In the genomic region with DNA sequence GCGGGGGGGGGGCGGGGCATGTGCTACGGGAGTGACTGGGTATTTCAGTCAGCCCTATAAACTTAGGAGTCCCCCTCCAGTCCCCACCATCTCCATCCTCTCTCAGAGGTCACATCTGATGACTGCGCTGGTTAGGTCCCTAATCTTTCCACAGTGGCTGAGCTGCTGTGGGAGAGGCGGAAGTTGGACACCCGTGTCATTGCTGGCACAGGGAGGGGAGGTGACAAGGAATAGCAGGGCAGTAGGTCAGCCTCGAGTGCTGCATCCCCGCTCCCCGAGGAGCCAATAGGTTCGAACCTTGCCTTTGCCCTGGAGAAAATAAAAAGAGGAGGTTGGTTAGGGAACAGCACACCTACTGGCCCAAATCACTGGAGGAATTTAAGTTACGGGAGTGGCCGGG, we compare ENCODE assay signal across 10 mouse cellular contexts. TPM values are rescaled to one million over a fixed set of nuclear protein-coding genes. Genes with fewer than 3 reads are reported as not detected.
DNase-seq lines count a peak whose midpoint lies in the region; ATAC-seq and TF ChIP-seq lines count a peak whose summit lies in the region.
"Had no signal": no experiment of that assay in that cellular context is flagged by ENCODE, and none has a peak within 500 bp of the region (broad histone marks: within the 10 kb centered on the region; RNA-seq: fewer than 3 reads in every experiment).

No protein-coding gene starts in this region.

- peak overlapping the region; percentile 50 for H3K4me2 ChIP-seq in lung, embryonic 14.5 days
- peak overlapping the region; percentile 30 for H3K4me2 ChIP-seq in embryonic facial prominence, embryonic 13.5 days
- H3K4me2 ChIP-seq in liver, embryonic 15.5 days, result peak overlapping the region; percentile 42

- H3K36me3 ChIP-seq in heart, embryonic 10.5 days, result peaks cover 4% of the 10 kb centered on the region; the same call in 1 of the 2 replicates
- H3K36me3 ChIP-seq in lung, embryonic 14.5 days (ENCODE audit: insufficient read depth), result no peaks in the 10 kb centered on the region
- H3K36me3 ChIP-seq in embryonic facial prominence, embryonic 13.5 days, result no peaks in the 10 kb centered on the region
- no peaks in the 10 kb centered on the region for H3K36me3 ChIP-seq in liver, embryonic 15.5 days (replicated peaks)

- 22% methylated on average over 12 of the region's 12 CpGs for WGBS in heart, embryonic 10.5 days
- WGBS in lung, embryonic 14.5 days, result 17% methylated on average over 12 of the region's 12 CpGs
- WGBS in lung, adult 2 months, result 37% methylated on average over 12 of the region's 12 CpGs
- 31% methylated on average over 12 of the region's 12 CpGs for WGBS in embryonic facial prominence, embryonic 13.5 days
- 31% methylated on average over 12 of the region's 12 CpGs for WGBS in liver, embryonic 15.5 days (ENCODE audit: insufficient replicate concordance)

- H3K27ac ChIP-seq in heart, embryonic 10.5 days, result peak overlapping the region; percentile 77
- peak overlapping the region; percentile 65; the same call in 1 of the 2 replicates for H3K27ac ChIP-seq in lung, embryonic 14.5 days (ENCODE audit: low read depth)
- no peak overlapping the region for H3K27ac ChIP-seq in embryonic facial prominence, embryonic 13.5 days
- H3K27ac ChIP-seq in liver, embryonic 15.5 days (replicated peaks), result no peak overlapping the region

- H3K4me3 ChIP-seq in heart, embryonic 10.5 days, result peak overlapping the region; percentile 40
- H3K4me3 ChIP-seq in lung, embryonic 14.5 days (ENCODE audit: low read depth, low read length), result peak overlapping the region; percentile 14
- H3K4me3 ChIP-seq in lung, adult 2 months (replicated peaks; ENCODE audit: extremely low read depth, low read depth, low read length), result no peak overlapping the region
- peak overlapping the region; percentile 1; the same call in 1 of the 2 replicates for H3K4me3 ChIP-seq in embryonic facial prominence, embryonic 13.5 days
- peak overlapping the region; percentile 21; the same call in 1 of the 2 replicates for H3K4me3 ChIP-seq in liver, embryonic 15.5 days (replicated peaks)

- TF ChIP-seq CTCF in lung, embryonic 14.5 days (IDR thresholded peaks at IDR 0.05; ENCODE audit: low read depth), result no peak
- no peak for TF ChIP-seq CTCF in lung, adult 2 months (IDR thresholded peaks at IDR 0.05; ENCODE audit: insufficient read depth, low read length)

- no peak for TF ChIP-seq POLR2A in lung, adult 2 months (IDR thresholded peaks at IDR 0.05; ENCODE audit: borderline replicate concordance, extremely low read depth, low read depth, low read length)

- peaks cover 32% of the 10 kb centered on the region for H3K4me1 ChIP-seq in heart, embryonic 10.5 days
- H3K4me1 ChIP-seq in lung, embryonic 14.5 days (ENCODE audit: insufficient read depth), result 0 out of 2 replicates have a peak, but pooled peaks cover under 1% of the 10 kb centered on the region
- peaks cover 8% of the 10 kb centered on the region; the same call in 1 of the 2 replicates for H3K4me1 ChIP-seq in lung, adult 2 months (ENCODE audit: control insufficient read depth, insufficient read depth, low read length)
- H3K4me1 ChIP-seq in embryonic facial prominence, embryonic 13.5 days, result peaks cover 7% of the 10 kb centered on the region
- peaks cover 25% of the 10 kb centered on the region for H3K4me1 ChIP-seq in liver, embryonic 15.5 days (replicated peaks)

- no peaks in the 10 kb centered on the region for H3K27me3 ChIP-seq in heart, embryonic 10.5 days (ENCODE audit: insufficient read depth, poor library complexity, severe bottlenecking)
- H3K27me3 ChIP-seq in lung, embryonic 14.5 days (ENCODE audit: insufficient read depth, low read length), result no peaks in the 10 kb centered on the region
- H3K27me3 ChIP-seq in embryonic facial prominence, embryonic 13.5 days, result no peaks in the 10 kb centered on the region
- peaks cover 8% of the 10 kb centered on the region; the same call in 1 of the 2 replicates for H3K27me3 ChIP-seq in liver, embryonic 15.5 days

- intact Hi-C loops in heart, postnatal 14 days (cut with DNase I), result no loop called here

- no peak for DNase-seq in heart, embryonic 10.5 days (ENCODE audit: low spot score)
- no peak for DNase-seq in heart, postnatal 14 days
- no peak for DNase-seq in lung, embryonic 14.5 days
- no peak for DNase-seq in lung, adult 2 months
- no peak for DNase-seq in MN1 (ENCODE audit: low spot score)
- no peak for DNase-seq in gastrocnemius, postnatal 4 days (ENCODE audit: low spot score in 2 of 2)
- DNase-seq: cerebellum, adult 8-10 months had no signal

- no peak for ATAC-seq in lung, embryonic 14.5 days (ENCODE audit: insufficient read depth)
- ATAC-seq in embryonic facial prominence, embryonic 13.5 days (ENCODE audit: insufficient number of reproducible peaks, insufficient read depth, low FRiP score, low TSS enrichment, low read depth), result no peak
- no peak for ATAC-seq in liver, embryonic 15.5 days (ENCODE audit: insufficient read depth)
- ATAC-seq: activated CD4-positive, CD25-positive, alpha-beta regulatory T cell, adult 4 months had no signal

- H3K9ac ChIP-seq in lung, embryonic 14.5 days, result no peak overlapping the region
- 0 out of 2 replicates have a peak overlapping the region, but pooled peaks have one; percentile 2 for H3K9ac ChIP-seq in embryonic facial prominence, embryonic 13.5 days
- H3K9ac ChIP-seq in liver, embryonic 15.5 days, result no peak overlapping the region

- H3K9me3 ChIP-seq in heart, embryonic 10.5 days, result no peaks in the 10 kb centered on the region
- H3K9me3 ChIP-seq in lung, embryonic 14.5 days (ENCODE audit: low read depth, low read length), result no peaks in the 10 kb centered on the region
- H3K9me3 ChIP-seq in embryonic facial prominence, embryonic 13.5 days, result no peaks in the 10 kb centered on the region
- no peaks in the 10 kb centered on the region for H3K9me3 ChIP-seq in liver, embryonic 15.5 days (replicated peaks)

RNA-seq across cellular contexts. Expression of a gene that starts 14.8 kb away (rescaled TPM):
- polyA plus RNA-seq in heart, embryonic 10.5 days (2016; fragmentation: Nextera tagmentation; extraction: Ambion mirVana), result 7.1 and 8.7 TPM in 2 replicates
- total RNA-seq in heart, postnatal 14 days (2021), result 10 to 100 TPM; 25.8 to 33.1 TPM
- polyA plus RNA-seq in lung, embryonic 14.5 days (2014; fragmentation: Nextera tagmentation; extraction: Ambion mirVana), result 17.8 and 19.3 TPM in 2 replicates
- polyA plus RNA-seq in lung, adult 2 months (2012; rRNA removed), result 162 and 199 TPM in 2 replicates
- polyA plus RNA-seq in embryonic facial prominence, embryonic 13.5 days (2015; fragmentation: Nextera tagmentation; extraction: Ambion mirVana), result 2.8 and 5.0 TPM in 2 replicates
- 3.7 and 4.8 TPM in 2 replicates for polyA plus RNA-seq in liver, embryonic 15.5 days (2015; fragmentation: Nextera tagmentation; extraction: Ambion mirVana)
- 10 to 100 TPM; 25.9 to 26.4 TPM for total RNA-seq in gastrocnemius, postnatal 4 days (2021)
- polyA plus RNA-seq: activated CD4-positive, CD25-positive, alpha-beta regulatory T cell, adult 4 months had no signal

RNA-seq across cellular contexts. Expression of a gene that starts 17.5 kb away (rescaled TPM):
- polyA plus RNA-seq in heart, embryonic 10.5 days (2016; fragmentation: Nextera tagmentation; extraction: Ambion mirVana), result 31.0 and 36.7 TPM in 2 replicates
- total RNA-seq in heart, postnatal 14 days (2021), result 10 to 100 TPM; 26.4 to 27.2 TPM
- polyA plus RNA-seq in lung, embryonic 14.5 days (2014; fragmentation: Nextera tagmentation; extraction: Ambion mirVana), result 38.5 and 40.5 TPM in 2 replicates
- 24.6 and 28.4 TPM in 2 replicates for polyA plus RNA-seq in lung, adult 2 months (2012; rRNA removed)
- polyA plus RNA-seq in embryonic facial prominence, embryonic 13.5 days (2015; fragmentation: Nextera tagmentation; extraction: Ambion mirVana), result 31.0 and 31.1 TPM in 2 replicates
- polyA plus RNA-seq in liver, embryonic 15.5 days (2015; fragmentation: Nextera tagmentation; extraction: Ambion mirVana), result 9.2 and 9.9 TPM in 2 replicates
- 10 to 100 TPM; 31.8 to 32.0 TPM for total RNA-seq in gastrocnemius, postnatal 4 days (2021)

RNA-seq across cellular contexts. Expression of a gene that starts 25.1 kb away (rescaled TPM):
- polyA plus RNA-seq in heart, embryonic 10.5 days (2016; fragmentation: Nextera tagmentation; extraction: Ambion mirVana), result 149 and 215 TPM in 2 replicates
- 10 to 100 TPM; 35.3 to 39.2 TPM for total RNA-seq in heart, postnatal 14 days (2021)
- polyA plus RNA-seq in lung, embryonic 14.5 days (2014; fragmentation: Nextera tagmentation; extraction: Ambion mirVana), result 232 and 240 TPM in 2 replicates
- polyA plus RNA-seq in lung, adult 2 months (2012; rRNA removed), result 13.2 and 22.3 TPM in 2 replicates
- 265 and 286 TPM in 2 replicates for polyA plus RNA-seq in embryonic facial prominence, embryonic 13.5 days (2015; fragmentation: Nextera tagmentation; extraction: Ambion mirVana)
- 48.2 and 50.8 TPM in 2 replicates for polyA plus RNA-seq in liver, embryonic 15.5 days (2015; fragmentation: Nextera tagmentation; extraction: Ambion mirVana)
- total RNA-seq in gastrocnemius, postnatal 4 days (2021), result 10 to 100 TPM; 72.3 to 75.4 TPM

RNA-seq across cellular contexts. Expression of a gene that starts 40.0 kb away (rescaled TPM):
- 71.7 and 74.4 TPM in 2 replicates for polyA plus RNA-seq in heart, embryonic 10.5 days (2016; fragmentation: Nextera tagmentation; extraction: Ambion mirVana)
- 10 to 100 TPM; 51.3 to 52.6 TPM for total RNA-seq in heart, postnatal 14 days (2021)
- 68.0 and 74.7 TPM in 2 replicates for polyA plus RNA-seq in lung, embryonic 14.5 days (2014; fragmentation: Nextera tagmentation; extraction: Ambion mirVana)
- polyA plus RNA-seq in lung, adult 2 months (2012; rRNA removed), result 29.0 and 47.3 TPM in 2 replicates
- polyA plus RNA-seq in embryonic facial prominence, embryonic 13.5 days (2015; fragmentation: Nextera tagmentation; extraction: Ambion mirVana), result 85.5 and 100 TPM in 2 replicates
- 16.2 and 17.8 TPM in 2 replicates for polyA plus RNA-seq in liver, embryonic 15.5 days (2015; fragmentation: Nextera tagmentation; extraction: Ambion mirVana)
- total RNA-seq in gastrocnemius, postnatal 4 days (2021), result 10 to 100 TPM; 71.3 to 74.7 TPM

RNA-seq across cellular contexts. Expression of a gene that starts 58.4 kb away (rescaled TPM):
- polyA plus RNA-seq in heart, embryonic 10.5 days (2016; fragmentation: Nextera tagmentation; extraction: Ambion mirVana), result 120 and 136 TPM in 2 replicates
- total RNA-seq in heart, postnatal 14 days (2021), result 100 to 1,000 TPM; 101 to 123 TPM
- polyA plus RNA-seq in lung, embryonic 14.5 days (2014; fragmentation: Nextera tagmentation; extraction: Ambion mirVana), result 103 and 109 TPM in 2 replicates
- 38.6 and 48.4 TPM in 2 replicates for polyA plus RNA-seq in lung, adult 2 months (2012; rRNA removed)
- 187 and 195 TPM in 2 replicates for polyA plus RNA-seq in embryonic facial prominence, embryonic 13.5 days (2015; fragmentation: Nextera tagmentation; extraction: Ambion mirVana)
- 49.8 and 51.6 TPM in 2 replicates for polyA plus RNA-seq in liver, embryonic 15.5 days (2015; fragmentation: Nextera tagmentation; extraction: Ambion mirVana)
- 100 to 1,000 TPM; 110 to 118 TPM for total RNA-seq in gastrocnemius, postnatal 4 days (2021)

Comparison
In these comparisons a context has a peak if more than half of its experiments do, and no peak if none do; other contexts are left out.
1. H3K27ac ChIP-seq: peak in heart, embryonic 10.5 days (single experiment) and lung, embryonic 14.5 days (single experiment); none in embryonic facial prominence, embryonic 13.5 days (single experiment) and liver, embryonic 15.5 days (single experiment).
2. Peak in every context shown above with its lines, with median percentiles within 50 percentile points of each other: H3K4me2 ChIP-seq.